Mouse (Mus musculus) ES-E14 (cell line): ENCODE results near the gene Wdr74.

ENCODE experiments used
- CHD2 ChIP-seq: IDR thresholded peaks from 2 replicates; pipeline ENCODE4 v1.6.1; 2014; ENCODE audit warnings: mild to moderate bottlenecking, low read depth, low read length, inconsistent platforms
- HCFC1 ChIP-seq: IDR thresholded peaks from 2 replicates; pipeline ENCODE4 v1.6.1; 2012; ENCODE audit warnings: low read length, inconsistent platforms, borderline replicate concordance; ENCODE audit not compliant: insufficient read depth
- ZC3H11A ChIP-seq: IDR thresholded peaks from 2 replicates; pipeline ENCODE4 v1.6.1; 2012; ENCODE audit warnings: low read depth, mild to moderate bottlenecking, inconsistent platforms, low read length, borderline replicate concordance
- ZNF384 ChIP-seq: IDR thresholded peaks from 2 replicates; pipeline ENCODE4 v1.6.1; 2012; ENCODE audit warnings: low read depth, low read length, inconsistent platforms

- TF ChIP-seq CHD2 (no peak), HCFC1 (no peak), ZC3H11A (no peak), ZNF384 (no peak)
Observed at GRCm38 (mm10) chr19:8699652-8700051, 36.0 kb upstream of the Wdr74 start.
